Mouse (Mus musculus) testis, postnatal 10 days (tissue): Measurements from ENCODE around the gene Col6a3.

Experiments
- DNase-seq: peaks from one replicate; pipeline ENCODE4 v3.0.0; 2021; ENCODE audit warnings: low spot score

Col6a3 gene

DNA sequence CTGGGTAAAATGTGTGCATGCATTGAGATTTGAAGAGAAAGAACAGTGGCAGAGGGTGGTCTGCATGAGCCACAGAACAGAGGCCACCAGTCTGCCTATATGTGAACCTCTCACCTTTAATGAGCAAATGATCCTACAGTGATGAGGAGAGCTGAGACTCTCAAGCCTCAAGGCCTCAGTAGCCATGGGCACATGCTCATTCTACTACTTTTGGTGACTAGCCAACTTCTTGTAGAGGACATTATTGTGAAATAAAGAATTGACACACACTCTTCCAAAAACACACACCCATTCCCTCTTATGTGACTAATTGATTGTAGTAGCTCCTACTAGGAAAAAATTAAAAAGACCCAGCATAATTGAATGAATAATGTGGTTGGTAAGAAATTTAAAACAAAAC, 120.0 kb downstream of the Col6a3 start:
- DNase-seq: no peak

GRCm38 (mm10) chr1:90723325-90723724, 120.4 kb downstream of the Col6a3 start:
- DNase-seq: no peak

DNA sequence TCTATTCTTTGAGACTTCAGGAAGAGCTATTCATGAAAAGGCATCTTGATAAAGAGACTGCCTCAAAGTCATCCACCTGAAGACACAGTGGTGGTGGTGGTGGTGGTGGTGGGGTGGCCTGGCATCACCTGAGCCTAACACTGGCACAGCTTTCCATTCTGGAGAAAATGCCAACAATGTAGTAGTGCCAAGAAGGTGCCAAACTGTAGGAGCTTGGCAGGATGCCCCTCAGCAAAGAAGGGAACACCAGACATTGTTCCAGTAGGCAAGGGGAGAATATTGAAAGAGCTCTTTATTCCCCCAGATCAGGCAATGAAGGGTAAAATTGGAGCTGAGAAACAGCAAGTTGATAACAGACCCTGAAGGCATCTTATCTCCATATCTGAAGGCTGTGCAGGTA, 121.8 kb downstream of the Col6a3 start:
- no peak for DNase-seq

DNA sequence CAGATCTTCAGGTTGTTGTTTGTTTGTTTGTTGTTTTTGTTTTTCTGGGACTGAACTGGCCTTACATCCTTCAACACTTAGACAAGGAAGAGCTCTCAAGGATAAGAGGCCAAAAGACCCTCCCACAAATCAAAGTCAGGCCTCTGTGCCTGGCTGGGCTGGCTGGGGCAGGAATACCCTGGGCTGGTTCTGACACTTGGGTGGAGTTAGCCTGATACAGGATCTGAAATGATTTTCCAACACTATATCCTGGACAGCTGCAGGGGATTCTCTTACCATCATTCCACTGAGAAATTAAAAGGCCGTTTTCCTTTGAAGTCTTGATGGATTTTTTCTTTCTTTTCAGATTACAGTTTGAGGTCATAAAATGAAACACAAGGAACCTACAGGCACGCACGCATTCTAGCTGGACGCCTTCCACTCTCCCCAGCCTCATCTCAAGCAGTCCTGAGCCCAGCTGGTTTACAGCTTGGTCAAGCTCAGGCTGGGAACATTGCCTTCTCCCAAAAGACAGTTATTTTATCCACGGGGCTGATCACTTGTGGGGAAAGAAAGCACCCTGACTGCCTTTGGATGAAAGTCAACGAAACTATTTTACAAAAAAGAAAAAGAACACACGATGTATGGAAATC, 123.0 kb downstream of the Col6a3 start:
- DNase-seq: peak; percentile 46

- no peak for DNase-seq
These were observed 124.8 kb downstream of the Col6a3 start for GRCm38 (mm10) chr1:90718826-90719550.

DNA sequence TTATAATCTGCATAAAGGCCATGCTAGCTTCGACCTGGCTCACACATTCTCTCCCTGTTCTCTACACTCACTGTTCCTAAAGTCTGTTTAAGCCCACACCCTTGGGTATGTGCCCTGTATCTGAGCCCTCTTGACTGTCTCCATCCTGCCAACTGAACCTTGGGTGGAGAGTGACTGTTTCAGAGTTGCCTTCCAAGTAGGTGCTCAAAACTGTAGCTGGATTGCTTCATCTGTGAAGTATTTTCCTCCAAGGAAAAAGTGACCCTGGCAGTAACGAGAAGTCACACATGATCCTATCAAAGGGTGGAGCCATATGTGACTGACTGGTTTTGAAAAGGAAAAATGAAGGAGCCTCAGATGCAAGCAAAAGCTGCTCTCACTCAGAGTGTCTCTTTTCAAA, 127.5 kb downstream of the Col6a3 start:
- DNase-seq: no peak
